Mouse (Mus musculus): ENCODE data around the gene Dpp7. TPM values are rescaled to one million over a fixed set of nuclear protein-coding genes. Genes with fewer than 3 reads are reported as not detected.

Gene Dpp7
- polyA plus RNA-seq, 1 experiment from 2014 or later: 120 TPM

DNA sequence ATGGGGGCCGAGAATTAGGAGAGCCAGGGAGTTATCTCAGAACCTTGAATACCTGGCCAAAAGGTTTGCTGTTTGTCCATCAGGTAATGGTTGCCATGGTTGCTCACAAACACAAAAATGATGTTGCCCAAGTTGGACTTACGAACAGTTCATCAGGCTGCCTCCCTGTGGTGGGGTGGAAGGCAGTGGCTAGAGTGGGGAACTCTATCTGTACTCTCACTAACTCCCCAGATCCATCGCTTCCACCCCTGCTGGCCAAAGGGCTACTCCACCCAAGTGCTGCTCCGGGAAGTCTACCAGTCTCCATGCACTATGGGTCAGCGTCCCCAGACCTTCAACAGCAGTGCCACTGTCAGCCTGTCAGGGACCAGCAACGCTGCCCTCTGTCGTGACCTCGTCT, 42.9 kb upstream of the Dpp7 start, which contains the start of gene Npdc1:
Gene Npdc1, plus strand, starts transcription at position 301 of the 400 bp plus-strand sequence.
- no peaks in the 10 kb centered on the region for H3K4me1 ChIP-seq (replicated peaks; ENCODE audit: control insufficient read depth, insufficient read depth, low read length)
- no peaks in the 10 kb centered on the region for H3K9me3 ChIP-seq (ENCODE audit: control insufficient read depth)
- H3K4me3 ChIP-seq (ENCODE audit: low read depth, low read length): no peak within 1 kb of the TSS
- H3K9ac ChIP-seq (ENCODE audit: low read depth, low read length): no peak within 1 kb of the TSS
- no peak for TF ChIP-seq CTCF (IDR thresholded peaks at IDR 0.05; ENCODE audit: low read depth)
- H3K4me2 ChIP-seq (replicated peaks; ENCODE audit: low read depth): no peak within 1 kb of the TSS
- H3K27me3 ChIP-seq (replicated peaks; ENCODE audit: control insufficient read depth, insufficient read depth, low read length): 0 out of 2 replicates have a peak, but pooled peaks cover 6% of the 10 kb centered on the region
- 70% methylated on average over 8 of the region's 8 CpGs for WGBS
- ATAC-seq: no peak
- no peaks in the 10 kb centered on the region for H3K36me3 ChIP-seq (ENCODE audit: control insufficient read depth, insufficient read depth)
- no peak within 1 kb of the TSS for H3K27ac ChIP-seq (ENCODE audit: low read depth, low read length)

DNA sequence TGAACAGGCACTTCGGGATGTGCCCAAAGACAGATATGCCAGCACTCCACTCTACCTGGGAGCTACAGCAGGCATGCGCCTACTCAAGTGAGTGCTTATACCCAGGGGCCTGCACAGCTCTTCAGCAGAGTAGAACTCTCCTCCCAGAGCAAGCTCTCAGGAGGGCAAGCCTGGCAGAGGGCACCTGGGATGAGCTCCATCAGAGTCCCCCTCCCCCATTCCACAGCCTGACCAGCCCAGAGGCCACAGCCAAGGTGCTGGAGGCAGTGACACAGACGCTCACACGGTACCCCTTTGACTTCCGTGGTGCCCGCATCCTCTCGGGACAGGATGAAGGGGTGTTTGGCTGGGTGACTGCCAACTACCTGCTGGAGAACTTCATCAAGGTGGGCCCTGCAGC, 41.9 kb upstream of the Dpp7 start:
- Histone ChIP-seq H3K27ac (ENCODE audit: low read depth, low read length) (no peak overlapping the region), H3K4me2 (replicated peaks; ENCODE audit: low read depth) (no peak overlapping the region), H3K27me3 (replicated peaks; ENCODE audit: control insufficient read depth, insufficient read depth, low read length) (0 out of 2 replicates have a peak, but pooled peaks cover 3% of the 10 kb centered on the region), H3K9me3 (ENCODE audit: control insufficient read depth) (no peaks in the 10 kb centered on the region), H3K9ac (ENCODE audit: low read depth, low read length) (no peak overlapping the region), H3K4me1 (replicated peaks; ENCODE audit: control insufficient read depth, insufficient read depth, low read length) (no peaks in the 10 kb centered on the region), H3K36me3 (ENCODE audit: control insufficient read depth, insufficient read depth) (no peaks in the 10 kb centered on the region), H3K4me3 (ENCODE audit: low read depth, low read length) (no peak overlapping the region)
- 92% methylated on average over 7 of the region's 7 CpGs for WGBS
- no peak for ATAC-seq
- TF ChIP-seq CTCF (IDR thresholded peaks at IDR 0.05; ENCODE audit: low read depth): no peak

DNA sequence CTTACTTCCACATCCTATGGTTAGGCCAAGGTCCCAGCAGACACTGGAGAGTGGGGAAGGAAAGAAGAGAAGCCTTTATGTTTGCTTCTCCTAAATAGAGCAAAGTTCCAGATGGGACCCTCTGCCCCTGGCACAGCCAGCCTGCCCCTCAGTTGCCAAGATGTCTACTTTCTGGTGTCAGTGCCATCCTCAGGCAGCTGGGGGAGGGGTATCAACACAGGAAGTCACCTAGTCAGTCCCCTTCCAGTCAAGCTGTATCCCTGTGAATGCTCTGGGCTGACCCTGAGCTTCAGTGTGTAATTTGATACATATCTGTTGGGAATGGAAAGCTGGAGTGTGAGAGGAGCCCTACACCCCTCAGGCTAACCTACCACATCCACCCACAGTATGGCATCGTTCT, 40.9 kb upstream of the Dpp7 start:
- no peaks in the 10 kb centered on the region for H3K4me1 ChIP-seq (replicated peaks; ENCODE audit: control insufficient read depth, insufficient read depth, low read length)
- no peaks in the 10 kb centered on the region for H3K36me3 ChIP-seq (ENCODE audit: control insufficient read depth, insufficient read depth)
- TF ChIP-seq CTCF (IDR thresholded peaks at IDR 0.05; ENCODE audit: low read depth): no peak
- WGBS: 56% methylated on average over 1 of the region's 1 CpGs
- no peak overlapping the region for H3K9ac ChIP-seq (ENCODE audit: low read depth, low read length)
- peak overlapping the region; percentile 96; the same call in 1 of the 2 replicates for H3K4me2 ChIP-seq (replicated peaks; ENCODE audit: low read depth)
- H3K27me3 ChIP-seq (replicated peaks; ENCODE audit: control insufficient read depth, insufficient read depth, low read length): 0 out of 2 replicates have a peak, but pooled peaks cover 3% of the 10 kb centered on the region
- no peak overlapping the region for H3K27ac ChIP-seq (ENCODE audit: low read depth, low read length)
- H3K4me3 ChIP-seq (ENCODE audit: low read depth, low read length): 0 out of 2 replicates have a peak overlapping the region, but pooled peaks have one; percentile 57
- no peak for ATAC-seq
- no peaks in the 10 kb centered on the region for H3K9me3 ChIP-seq (ENCODE audit: control insufficient read depth)

DNA sequence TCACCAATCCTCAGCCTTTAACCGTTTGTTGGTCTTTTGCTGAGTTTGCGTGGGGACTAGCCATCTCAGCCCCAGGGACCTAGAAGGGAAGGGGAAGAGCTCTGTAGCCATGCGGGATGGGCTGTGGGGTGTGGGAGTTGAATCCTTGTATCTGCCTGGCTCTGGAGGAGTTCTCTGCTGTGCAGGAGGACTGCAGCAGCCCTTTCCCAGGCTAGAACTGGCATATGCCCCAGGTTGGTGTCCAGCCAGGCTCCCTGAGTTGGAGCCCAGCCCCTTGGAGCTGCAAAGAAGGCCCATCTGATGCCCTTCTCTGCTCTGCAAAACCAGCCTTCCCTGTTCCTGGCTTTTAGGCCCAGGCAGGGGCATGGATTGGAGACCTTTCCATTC, 40.4 kb upstream of the Dpp7 start:
- Histone ChIP-seq H3K27ac (ENCODE audit: low read depth, low read length) (no peak overlapping the region), H3K27me3 (replicated peaks; ENCODE audit: control insufficient read depth, insufficient read depth, low read length) (0 out of 2 replicates have a peak, but pooled peaks cover 3% of the 10 kb centered on the region), H3K4me1 (replicated peaks; ENCODE audit: control insufficient read depth, insufficient read depth, low read length) (no peaks in the 10 kb centered on the region), H3K9ac (ENCODE audit: low read depth, low read length) (no peak overlapping the region), H3K36me3 (ENCODE audit: control insufficient read depth, insufficient read depth) (no peaks in the 10 kb centered on the region), H3K9me3 (ENCODE audit: control insufficient read depth) (no peaks in the 10 kb centered on the region), H3K4me3 (ENCODE audit: low read depth, low read length) (peak overlapping the region; percentile 57), H3K4me2 (replicated peaks; ENCODE audit: low read depth) (peak overlapping the region; percentile 96)
- no peak for TF ChIP-seq CTCF (IDR thresholded peaks at IDR 0.05; ENCODE audit: low read depth)
- no peak for ATAC-seq
- 40% methylated on average over 3 of the region's 3 CpGs for WGBS

- ATAC-seq: peak; percentile 91
- 1% methylated on average over 55 of the region's 57 CpGs for WGBS
- 0 out of 2 replicates have a peak, but pooled peaks cover 3% of the 10 kb centered on the region for H3K27me3 ChIP-seq (replicated peaks; ENCODE audit: control insufficient read depth, insufficient read depth, low read length)
- peak; percentile 59 for TF ChIP-seq CTCF (IDR thresholded peaks at IDR 0.05; ENCODE audit: low read depth)
- peak within 1 kb of the TSS; percentile 82 for H3K27ac ChIP-seq (ENCODE audit: low read depth, low read length)
- no peaks in the 10 kb centered on the region for H3K9me3 ChIP-seq (ENCODE audit: control insufficient read depth)
- no peaks in the 10 kb centered on the region for H3K4me1 ChIP-seq (replicated peaks; ENCODE audit: control insufficient read depth, insufficient read depth, low read length)
- peak within 1 kb of the TSS; percentile 62 for H3K9ac ChIP-seq (ENCODE audit: low read depth, low read length)
- H3K4me2 ChIP-seq (replicated peaks; ENCODE audit: low read depth): peak within 1 kb of the TSS; percentile 96
- no peaks in the 10 kb centered on the region for H3K36me3 ChIP-seq (ENCODE audit: control insufficient read depth, insufficient read depth)
- peak within 1 kb of the TSS; percentile 57 for H3K4me3 ChIP-seq (ENCODE audit: low read depth, low read length)
These were observed 39.8 kb upstream of the Dpp7 start, which contains the start of gene Entpd2 for GRCm38 (mm10) chr2:25395721-25396596. TSS of gene Entpd2 (plus strand) at chr2:25395874.
